Mouse (Mus musculus): Measurements from ENCODE around the gene Evx2. TPM values are rescaled to one million over a fixed set of nuclear protein-coding genes. Genes with fewer than 3 reads are reported as not detected.

Gene Evx2
- polyA plus RNA-seq, 1 experiment from 2014 or later, result 0.42 TPM

GRCm38 (mm10) chr2:74694066-74694465, 34.7 kb upstream of the Evx2 start:
- H3K4me2 ChIP-seq, result peak overlapping the region; percentile 68
- H3K4me3 ChIP-seq (replicated peaks), result peak overlapping the region; percentile 50
- peaks cover 51% of the 10 kb centered on the region for H3K27me3 ChIP-seq (replicated peaks)
- WGBS, result 2% methylated on average over 16 of the region's 16 CpGs
- H3K27ac ChIP-seq (replicated peaks), result peak overlapping the region; percentile 84
- no peak overlapping the region for H3K9ac ChIP-seq (replicated peaks)
- H3K36me3 ChIP-seq, result no peaks in the 10 kb centered on the region
- H3K9me3 ChIP-seq (replicated peaks), result no peaks in the 10 kb centered on the region
- peaks cover 46% of the 10 kb centered on the region for H3K4me1 ChIP-seq
- ATAC-seq (ENCODE audit: low FRiP score), result no peak

GRCm38 (mm10) chr2:74693432-74693827, 34.1 kb upstream of the Evx2 start:
- peak overlapping the region; percentile 84 for H3K27ac ChIP-seq (replicated peaks)
- H3K36me3 ChIP-seq, result no peaks in the 10 kb centered on the region
- ATAC-seq (ENCODE audit: low FRiP score), result no peak
- H3K9me3 ChIP-seq (replicated peaks), result no peaks in the 10 kb centered on the region
- WGBS, result 6% methylated on average over 4 of the region's 4 CpGs
- H3K4me3 ChIP-seq (replicated peaks), result peak overlapping the region; percentile 50
- H3K9ac ChIP-seq (replicated peaks), result peak overlapping the region; percentile 47
- peak overlapping the region; percentile 68 for H3K4me2 ChIP-seq
- H3K27me3 ChIP-seq (replicated peaks), result peaks cover 51% of the 10 kb centered on the region
- H3K4me1 ChIP-seq, result peaks cover 46% of the 10 kb centered on the region

GRCm38 (mm10) chr2:74692808-74693431, 33.6 kb upstream of the Evx2 start:
- no peak for ATAC-seq (ENCODE audit: low FRiP score)
- Histone ChIP-seq H3K9me3 (replicated peaks) (no peaks in the 10 kb centered on the region), H3K27me3 (replicated peaks) (peaks cover 53% of the 10 kb centered on the region), H3K4me3 (replicated peaks) (peak overlapping the region; percentile 50), H3K4me1 (peaks cover 46% of the 10 kb centered on the region), H3K36me3 (no peaks in the 10 kb centered on the region), H3K9ac (replicated peaks) (peak overlapping the region; percentile 47), H3K27ac (replicated peaks) (peak overlapping the region; percentile 84), H3K4me2 (peak overlapping the region; percentile 68)
- WGBS, result 1% methylated on average over 20 of the region's 20 CpGs

- Histone ChIP-seq H3K9me3 (replicated peaks) (no peaks in the 10 kb centered on the region), H3K27me3 (replicated peaks) (peaks cover 56% of the 10 kb centered on the region), H3K4me1 (peaks cover 41% of the 10 kb centered on the region), H3K9ac (replicated peaks) (peak overlapping the region; percentile 47), H3K36me3 (no peaks in the 10 kb centered on the region), H3K4me2 (peak overlapping the region; percentile 68), H3K4me3 (replicated peaks) (peak overlapping the region; percentile 50), H3K27ac (replicated peaks) (peak overlapping the region; percentile 84)
- 3% methylated on average over 35 of the region's 35 CpGs for WGBS
- ATAC-seq (ENCODE audit: low FRiP score), result peak; percentile 32; the same call in 1 of the 2 replicates
Measured at GRCm38 (mm10) chr2:74691995-74692807, 32.8 kb upstream of the Evx2 start.

GRCm38 (mm10) chr2:74691022-74691951, 31.9 kb upstream of the Evx2 start, which contains the start of gene Hoxd10:
Gene Hoxd10, plus strand, starts transcription at chr2:74691924.
- peak; percentile 79 for ATAC-seq (ENCODE audit: low FRiP score)
- Histone ChIP-seq H3K9me3 (replicated peaks) (no peaks in the 10 kb centered on the region), H3K4me2 (peak within 1 kb of the TSS; percentile 68), H3K4me1 (peaks cover 33% of the 10 kb centered on the region), H3K27me3 (replicated peaks) (peaks cover 57% of the 10 kb centered on the region), H3K4me3 (replicated peaks) (peak within 1 kb of the TSS; percentile 50), H3K27ac (replicated peaks) (peak within 1 kb of the TSS; percentile 84), H3K36me3 (no peaks in the 10 kb centered on the region), H3K9ac (replicated peaks) (peak within 1 kb of the TSS; percentile 52)
- WGBS, result under 1% methylated on average over 56 of the region's 56 CpGs

- Histone ChIP-seq H3K9ac (replicated peaks) (no peak overlapping the region), H3K9me3 (replicated peaks) (no peaks in the 10 kb centered on the region), H3K36me3 (no peaks in the 10 kb centered on the region), H3K4me3 (replicated peaks) (peak overlapping the region; percentile 10), H3K4me2 (peak overlapping the region; percentile 68), H3K4me1 (peaks cover 25% of the 10 kb centered on the region), H3K27ac (replicated peaks) (no peak overlapping the region), H3K27me3 (replicated peaks) (peaks cover 55% of the 10 kb centered on the region)
- WGBS, result 6% methylated on average over 8 of the region's 8 CpGs
- no peak for ATAC-seq (ENCODE audit: low FRiP score)
Measured at GRCm38 (mm10) chr2:74690338-74690716, 31.0 kb upstream of the Evx2 start.

GRCm38 (mm10) chr2:74689574-74690337, 30.4 kb upstream of the Evx2 start:
- H3K9ac ChIP-seq (replicated peaks), result 0 out of 2 replicates have a peak overlapping the region, but pooled peaks have one; percentile 17
- H3K36me3 ChIP-seq, result no peaks in the 10 kb centered on the region
- H3K9me3 ChIP-seq (replicated peaks), result no peaks in the 10 kb centered on the region
- peaks cover 22% of the 10 kb centered on the region for H3K4me1 ChIP-seq
- peak overlapping the region; percentile 10 for H3K4me3 ChIP-seq (replicated peaks)
- H3K27me3 ChIP-seq (replicated peaks), result peaks cover 54% of the 10 kb centered on the region
- 3% methylated on average over 24 of the region's 24 CpGs for WGBS
- peak overlapping the region; percentile 48 for H3K4me2 ChIP-seq
- peak overlapping the region; percentile 62 for H3K27ac ChIP-seq (replicated peaks)
- no peak for ATAC-seq (ENCODE audit: low FRiP score)

GRCm38 (mm10) chr2:74688795-74689573, 29.6 kb upstream of the Evx2 start:
- Histone ChIP-seq H3K27me3 (replicated peaks) (peaks cover 57% of the 10 kb centered on the region), H3K27ac (replicated peaks) (peak overlapping the region; percentile 62), H3K4me3 (replicated peaks) (peak overlapping the region; percentile 10), H3K4me2 (peak overlapping the region; percentile 48), H3K9ac (replicated peaks) (0 out of 2 replicates have a peak overlapping the region, but pooled peaks have one; percentile 17), H3K4me1 (peaks cover 22% of the 10 kb centered on the region), H3K36me3 (no peaks in the 10 kb centered on the region), H3K9me3 (replicated peaks) (no peaks in the 10 kb centered on the region)
- ATAC-seq (ENCODE audit: low FRiP score), result no peak
- WGBS, result 5% methylated on average over 12 of the region's 12 CpGs

GRCm38 (mm10) chr2:74687698-74688555, 28.6 kb upstream of the Evx2 start:
- Histone ChIP-seq H3K27ac (replicated peaks) (peak overlapping the region; percentile 70), H3K4me2 (peak overlapping the region; percentile 48), H3K4me3 (replicated peaks) (peak overlapping the region; percentile 39), H3K27me3 (replicated peaks) (peaks cover 57% of the 10 kb centered on the region), H3K36me3 (no peaks in the 10 kb centered on the region), H3K9me3 (replicated peaks) (no peaks in the 10 kb centered on the region), H3K9ac (replicated peaks) (peak overlapping the region; percentile 31), H3K4me1 (peaks cover 19% of the 10 kb centered on the region)
- ATAC-seq (ENCODE audit: low FRiP score), result no peak
- 1% methylated on average over 31 of the region's 31 CpGs for WGBS
